Mouse (Mus musculus) intestine, embryonic 15.5 days (tissue): ENCODE measurements around the gene Pnpla2. TPM values are rescaled to one million over a fixed set of nuclear protein-coding genes. Genes with fewer than 3 reads are reported as not detected.

Experiments
- ATAC-seq: fragments of 200-750 bp; cut with Nextera tagmentation; 2 replicates; pipeline ENCODE4 v1.8.0; 2017; ENCODE audit warnings: moderate TSS enrichment, moderate library complexity
- H3K27ac ChIP-seq: fragments of 300-500 bp; sonication (generic); 2 replicates; pipeline ENCODE4 v1.5.1; 2015; ENCODE audit warnings: mild to moderate bottlenecking, inconsistent platforms
- H3K27me3 ChIP-seq: fragments of 300-500 bp; sonication (generic); replicated peaks from 2 replicates; pipeline ENCODE4 v1.6.1; 2015; ENCODE audit warnings: inconsistent platforms
- H3K36me3 ChIP-seq: fragments of 300-500 bp; sonication (generic); 2 replicates; pipeline ENCODE4 v1.6.1; 2015; ENCODE audit warnings: inconsistent platforms
- H3K4me1 ChIP-seq: fragments of 300-500 bp; sonication (generic); replicated peaks from 2 replicates; pipeline ENCODE4 v1.6.1; 2015; ENCODE audit warnings: inconsistent platforms
- H3K4me2 ChIP-seq: fragments of 300-500 bp; sonication (generic); replicated peaks from 2 replicates; pipeline ENCODE4 v1.6.1; 2015; ENCODE audit warnings: mild to moderate bottlenecking, inconsistent platforms
- H3K4me3 ChIP-seq: fragments of 300-500 bp; sonication (generic); replicated peaks from 2 replicates; pipeline ENCODE4 v1.5.1; 2015; ENCODE audit warnings: inconsistent platforms
- H3K9ac ChIP-seq: fragments of 300-500 bp; sonication (generic); 2 replicates; pipeline ENCODE4 v1.6.1; 2015; ENCODE audit warnings: inconsistent platforms
- H3K9me3 ChIP-seq: fragments of 300-500 bp; sonication (generic); 2 replicates; pipeline ENCODE4 v1.6.1; 2016; ENCODE audit warnings: inconsistent platforms
- WGBS: fragments of 180-500 bp; shearing (Covaris S2); methylation state at CpG from one replicate; pipeline ENCODE4 v1.1.7; 2015; 5-methylcytosine and 5-hydroxymethylcytosine counted together
- polyA plus RNA-seq: library from polyadenylated mRNA; unstranded; fragments of >200 nt; fragmentation: Nextera tagmentation; extraction: Ambion mirVana; gene quantifications from 2 replicates; pipeline ENCODE4 v1.2.1, GENCODE M21; 2015

Gene Pnpla2
- polyA plus RNA-seq, 1 experiment from 2014 or later: 35.1 TPM

DNA sequence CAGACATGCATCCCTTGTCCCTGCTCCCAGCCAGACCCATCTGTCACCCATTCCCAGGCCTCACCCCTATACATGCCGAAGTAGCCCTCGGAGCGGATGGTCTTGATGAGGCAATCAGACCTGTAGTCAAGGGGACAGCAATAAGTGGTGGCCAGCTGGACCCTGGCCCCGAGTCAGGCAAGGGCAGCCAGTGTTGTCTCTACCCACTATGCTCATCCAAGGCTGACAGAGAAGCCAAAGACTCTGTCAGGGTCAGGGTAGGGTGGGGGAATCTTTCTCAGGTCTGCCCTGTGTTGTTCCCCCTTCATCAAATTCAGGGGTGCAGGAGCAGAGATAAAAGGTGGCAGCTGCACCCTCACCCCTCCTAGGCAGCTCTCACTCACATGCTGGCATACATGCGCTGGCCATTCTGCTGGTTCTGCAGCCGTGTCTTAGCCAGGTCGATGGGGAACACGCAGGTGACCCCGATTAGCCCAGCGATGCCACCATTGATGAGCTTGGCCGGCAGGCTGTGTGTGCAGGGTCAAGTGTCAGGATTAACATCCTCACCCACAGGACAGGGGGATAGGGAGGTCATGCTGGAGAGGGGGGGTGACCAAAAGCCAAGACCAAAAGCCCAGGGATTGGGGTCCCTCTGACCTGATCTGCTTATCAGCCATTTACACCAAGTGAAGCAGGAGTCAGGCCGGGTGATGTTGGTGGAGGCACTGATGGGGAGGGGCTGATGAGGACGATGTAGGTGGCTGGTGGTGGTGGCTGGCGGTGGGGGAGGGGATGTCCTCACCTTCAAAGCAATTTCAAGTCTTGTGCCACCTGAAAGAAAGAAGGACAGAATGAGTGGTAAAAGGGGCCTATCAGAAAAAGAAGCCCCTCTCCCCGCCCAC is 21.2 kb upstream of the Pnpla2 start:
- Histone ChIP-seq H3K4me3 (peak overlapping the region; percentile 36), H3K4me1 (peaks cover 40% of the 10 kb centered on the region), H3K36me3 (peaks cover 28% of the 10 kb centered on the region; the same call in 1 of the 2 replicates), H3K9ac (peak overlapping the region; percentile 56), H3K27me3 (no peaks in the 10 kb centered on the region), H3K9me3 (no peaks in the 10 kb centered on the region), H3K27ac (no peak overlapping the region), H3K4me2 (peak overlapping the region; percentile 94)
- WGBS: 70% methylated on average over 15 of the region's 15 CpGs
- no peak for ATAC-seq

DNA sequence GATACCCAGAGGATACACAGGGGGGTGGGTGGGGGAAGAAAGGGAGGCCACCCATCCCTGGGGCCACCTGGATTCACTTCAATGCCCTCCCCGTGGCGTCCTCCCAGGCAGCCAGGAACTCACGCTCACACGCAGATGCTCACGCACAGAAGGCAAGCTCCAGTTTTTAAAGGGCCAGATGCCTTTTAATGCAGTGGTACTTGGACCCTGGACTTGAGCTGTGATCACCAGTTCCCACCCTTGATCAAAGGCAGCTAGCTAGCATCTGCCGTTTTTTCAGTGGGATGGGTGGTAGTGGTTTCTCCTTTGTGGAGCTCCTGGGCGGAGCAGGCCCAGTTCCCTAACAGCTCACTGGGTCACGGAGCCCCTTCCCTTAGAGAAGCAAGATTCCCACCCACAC is 20.5 kb upstream of the Pnpla2 start:
- Histone ChIP-seq H3K27ac (no peak overlapping the region), H3K4me2 (peak overlapping the region; percentile 94), H3K4me1 (peaks cover 37% of the 10 kb centered on the region), H3K4me3 (peak overlapping the region; percentile 36), H3K9me3 (no peaks in the 10 kb centered on the region), H3K27me3 (no peaks in the 10 kb centered on the region), H3K36me3 (peaks cover 28% of the 10 kb centered on the region; the same call in 1 of the 2 replicates), H3K9ac (peak overlapping the region; percentile 56)
- no peak for ATAC-seq
- 10% methylated on average over 8 of the region's 8 CpGs for WGBS

DNA sequence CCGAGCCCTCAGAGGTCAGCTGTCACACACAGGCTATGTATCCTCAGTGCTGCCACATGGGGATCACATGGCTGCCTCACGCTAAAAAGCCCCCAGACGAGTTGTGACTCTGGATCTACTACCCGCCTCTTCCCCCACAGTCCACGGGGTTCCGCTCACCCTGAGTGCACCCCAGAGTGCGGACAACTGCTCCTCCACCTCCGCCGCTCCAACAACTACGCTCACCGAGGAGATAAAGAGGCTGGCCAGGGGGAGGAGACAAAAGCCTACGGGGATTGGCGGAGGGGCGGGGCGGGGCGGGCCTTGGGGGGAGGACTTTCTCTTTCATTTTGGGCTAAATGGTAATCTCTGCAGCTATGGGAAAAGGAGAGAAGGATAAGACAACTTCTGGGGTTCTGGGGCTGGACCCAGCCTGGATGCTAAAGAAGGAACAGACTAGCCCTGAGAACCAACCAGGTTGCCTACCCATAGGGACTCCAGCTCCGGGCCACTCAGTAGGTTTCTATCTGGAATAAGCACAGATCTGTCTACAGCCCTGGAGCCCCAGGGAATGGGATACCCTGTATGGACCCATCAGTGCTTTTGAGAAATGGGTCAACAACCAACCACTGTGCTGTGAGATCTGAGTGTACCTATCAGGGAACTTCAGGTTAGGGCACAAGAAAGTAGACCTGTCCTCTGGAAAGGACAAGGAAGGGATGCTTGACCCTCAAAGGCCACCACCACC is 19.7 kb upstream of the Pnpla2 start:
- H3K36me3 ChIP-seq: peaks cover 28% of the 10 kb centered on the region; the same call in 1 of the 2 replicates
- peaks cover 34% of the 10 kb centered on the region for H3K4me1 ChIP-seq
- peak overlapping the region; percentile 36 for H3K4me3 ChIP-seq
- peak; percentile 46 for ATAC-seq
- H3K27ac ChIP-seq: peak overlapping the region; percentile 11; the same call in 1 of the 2 replicates
- H3K9me3 ChIP-seq: no peaks in the 10 kb centered on the region
- WGBS: 5% methylated on average over 17 of the region's 17 CpGs
- peak overlapping the region; percentile 94 for H3K4me2 ChIP-seq
- H3K27me3 ChIP-seq: no peaks in the 10 kb centered on the region
- H3K9ac ChIP-seq: peak overlapping the region; percentile 56

DNA sequence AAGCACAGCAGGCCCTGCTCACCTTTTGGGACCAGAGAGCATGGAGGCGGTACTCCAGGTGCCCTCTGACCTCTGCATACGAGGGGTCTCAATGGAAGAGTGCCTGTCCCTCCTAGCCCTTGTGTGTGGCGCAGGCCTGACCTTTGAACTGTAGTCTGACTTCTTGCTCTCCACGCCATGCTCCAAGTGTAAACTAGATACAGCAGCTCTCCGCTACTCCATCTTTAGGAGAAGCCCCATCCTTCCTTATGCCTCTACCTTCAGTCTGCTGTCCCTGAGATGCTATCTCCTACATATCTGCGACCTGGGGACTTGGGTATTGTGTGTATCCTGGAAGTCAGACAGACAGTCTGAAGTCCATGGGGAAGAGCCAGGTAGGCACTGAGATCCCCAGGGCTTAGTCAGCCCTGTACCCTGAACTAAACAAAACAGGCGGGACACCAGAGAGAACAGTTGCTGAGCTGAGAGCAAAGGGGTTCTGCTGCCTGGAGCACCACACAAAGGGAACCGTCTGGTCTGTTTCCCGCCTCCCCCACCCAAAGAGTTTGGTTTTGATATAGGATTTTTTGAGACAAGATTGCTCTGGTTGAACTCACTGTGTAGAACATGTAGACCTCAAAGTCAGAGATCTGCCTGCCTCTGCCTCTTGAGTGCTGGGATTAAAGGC is 19.0 kb upstream of the Pnpla2 start:
- Histone ChIP-seq H3K36me3 (peaks cover 25% of the 10 kb centered on the region; the same call in 1 of the 2 replicates), H3K9me3 (no peaks in the 10 kb centered on the region), H3K27ac (peak overlapping the region; percentile 11; the same call in 1 of the 2 replicates), H3K27me3 (no peaks in the 10 kb centered on the region), H3K4me2 (peak overlapping the region; percentile 94), H3K4me3 (no peak overlapping the region), H3K4me1 (peaks cover 38% of the 10 kb centered on the region), H3K9ac (no peak overlapping the region)
- no peak for ATAC-seq
- WGBS: 72% methylated on average over 9 of the region's 9 CpGs

DNA sequence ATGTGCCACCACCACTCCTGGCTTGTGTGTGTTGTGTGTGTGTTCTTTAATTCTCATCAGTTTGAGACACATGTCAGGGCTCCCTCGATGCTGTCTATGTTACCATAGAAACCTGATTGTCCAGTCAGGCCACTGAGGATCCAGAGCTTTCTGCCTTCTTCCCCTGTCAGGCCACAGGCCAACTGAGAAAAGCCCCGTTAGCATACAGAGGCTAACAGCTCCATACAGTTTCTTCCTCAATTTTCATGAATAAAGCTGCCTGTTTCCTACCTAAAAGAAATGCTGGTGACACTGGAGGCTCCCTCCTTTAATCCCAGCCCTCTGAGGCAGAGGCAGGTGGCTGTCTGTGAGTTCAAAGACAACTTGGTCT is 18.5 kb upstream of the Pnpla2 start:
- Histone ChIP-seq H3K4me1 (peaks cover 42% of the 10 kb centered on the region), H3K27ac (no peak overlapping the region), H3K27me3 (no peaks in the 10 kb centered on the region), H3K9ac (peak overlapping the region; percentile 73; the same call in 1 of the 2 replicates), H3K4me3 (peak overlapping the region; percentile 60), H3K4me2 (peak overlapping the region; percentile 94), H3K9me3 (no peaks in the 10 kb centered on the region), H3K36me3 (peaks cover 20% of the 10 kb centered on the region; the same call in 1 of the 2 replicates)
- ATAC-seq: no peak
- WGBS: 63% methylated on average over 2 of the region's 2 CpGs

DNA sequence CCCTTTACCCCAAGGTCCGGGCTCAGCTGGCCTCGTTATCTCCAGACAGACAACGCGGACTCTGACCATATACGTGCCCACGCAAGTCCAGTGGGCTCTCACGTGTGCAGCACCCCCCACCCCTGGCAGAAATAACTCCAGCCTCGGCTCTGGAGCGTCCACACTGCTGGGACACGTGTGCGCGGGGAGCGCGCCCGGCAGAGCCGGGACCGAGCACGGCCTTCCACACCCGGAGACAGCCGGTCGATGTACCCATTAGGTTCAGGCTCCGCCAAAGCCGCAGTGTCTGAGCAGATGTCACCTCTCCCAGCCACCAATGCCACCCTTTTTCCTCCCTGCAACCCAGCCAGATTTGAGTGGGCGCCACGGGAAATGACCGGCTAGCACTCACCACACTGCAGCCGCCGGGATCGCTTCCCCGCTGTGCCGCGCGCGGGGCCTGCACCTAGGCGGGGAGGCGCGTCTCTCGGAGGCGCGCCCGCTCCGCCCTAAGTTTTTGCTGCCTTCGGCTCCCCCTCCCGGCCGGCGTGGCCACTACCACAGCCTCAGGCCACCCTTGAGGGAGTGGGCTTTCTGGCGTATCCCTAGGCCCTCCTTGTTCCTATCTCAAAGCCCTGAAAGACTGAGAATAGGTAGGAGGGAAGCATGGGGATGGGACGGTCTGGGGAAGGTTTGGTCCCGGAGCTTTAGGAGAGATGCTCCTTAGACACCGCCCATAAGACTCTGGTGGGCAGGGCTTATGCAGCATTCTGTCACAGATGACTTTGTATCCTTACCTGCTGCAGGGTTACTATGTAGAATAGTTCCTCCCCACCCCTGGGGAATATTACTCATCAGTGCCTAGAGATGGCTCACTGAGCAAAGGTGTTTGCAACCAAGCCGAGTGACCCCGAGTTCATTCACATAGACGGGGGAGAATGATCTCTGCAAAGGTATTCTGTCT is 17.5 kb upstream of the Pnpla2 start, which contains the start of gene Slc25a22:
Gene Slc25a22, minus strand, starts transcription at position 715 of the 943 bp plus-strand sequence.
- Histone ChIP-seq H3K9ac (peak within 1 kb of the TSS; percentile 73), H3K4me2 (peak within 1 kb of the TSS; percentile 94), H3K4me3 (peak within 1 kb of the TSS; percentile 60), H3K27ac (peak within 1 kb of the TSS; percentile 64; the same call in 1 of the 2 replicates), H3K9me3 (no peaks in the 10 kb centered on the region), H3K4me1 (peaks cover 50% of the 10 kb centered on the region), H3K36me3 (peaks cover 11% of the 10 kb centered on the region; the same call in 1 of the 2 replicates), H3K27me3 (no peaks in the 10 kb centered on the region)
- 6% methylated on average over 52 of the region's 53 CpGs for WGBS
- peak; percentile 87 for ATAC-seq

DNA sequence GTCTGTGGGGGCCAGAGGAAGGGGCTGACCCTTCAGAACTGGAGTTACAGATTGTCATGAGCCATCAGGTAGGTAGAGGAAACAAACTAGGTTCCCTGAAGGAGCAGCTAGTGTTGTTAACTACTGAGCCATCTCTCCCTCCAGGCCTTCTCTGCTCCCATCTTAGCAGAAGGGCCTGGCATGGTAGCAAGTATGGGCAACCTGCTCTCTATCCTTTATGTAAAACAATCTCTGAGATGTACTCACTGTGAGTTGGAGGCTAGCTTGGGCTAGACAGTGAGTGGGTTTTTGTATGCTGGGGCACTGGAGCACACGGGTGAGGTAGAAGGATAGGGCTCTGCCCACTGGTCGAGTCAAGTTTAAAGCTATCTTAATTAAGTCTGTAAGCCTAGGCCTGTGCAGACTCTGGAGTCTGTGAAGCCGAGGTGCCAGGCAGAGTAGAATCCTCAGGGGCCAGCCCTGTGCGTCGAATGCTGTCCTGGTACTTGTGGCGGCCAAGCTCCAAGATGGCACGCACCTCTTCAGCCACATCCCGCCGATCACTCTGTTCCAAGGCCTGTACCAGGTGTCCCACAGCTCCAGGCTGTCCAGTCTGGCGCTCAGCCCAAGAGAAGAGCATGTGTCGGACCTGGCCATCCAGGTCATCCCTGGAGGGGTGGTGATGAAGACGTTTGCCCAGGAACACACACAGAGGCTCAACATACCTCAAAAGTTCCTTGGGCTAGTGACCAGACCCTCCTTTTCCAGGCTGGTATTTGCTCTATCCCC is 16.6 kb upstream of the Pnpla2 start:
- Histone ChIP-seq H3K4me2 (no peak overlapping the region), H3K27ac (no peak overlapping the region), H3K9me3 (no peaks in the 10 kb centered on the region), H3K9ac (no peak overlapping the region), H3K4me1 (peaks cover 59% of the 10 kb centered on the region), H3K36me3 (0 out of 2 replicates have a peak, but pooled peaks cover 8% of the 10 kb centered on the region), H3K4me3 (no peak overlapping the region), H3K27me3 (no peaks in the 10 kb centered on the region)
- ATAC-seq: no peak
- WGBS: 92% methylated on average over 12 of the region's 12 CpGs

DNA sequence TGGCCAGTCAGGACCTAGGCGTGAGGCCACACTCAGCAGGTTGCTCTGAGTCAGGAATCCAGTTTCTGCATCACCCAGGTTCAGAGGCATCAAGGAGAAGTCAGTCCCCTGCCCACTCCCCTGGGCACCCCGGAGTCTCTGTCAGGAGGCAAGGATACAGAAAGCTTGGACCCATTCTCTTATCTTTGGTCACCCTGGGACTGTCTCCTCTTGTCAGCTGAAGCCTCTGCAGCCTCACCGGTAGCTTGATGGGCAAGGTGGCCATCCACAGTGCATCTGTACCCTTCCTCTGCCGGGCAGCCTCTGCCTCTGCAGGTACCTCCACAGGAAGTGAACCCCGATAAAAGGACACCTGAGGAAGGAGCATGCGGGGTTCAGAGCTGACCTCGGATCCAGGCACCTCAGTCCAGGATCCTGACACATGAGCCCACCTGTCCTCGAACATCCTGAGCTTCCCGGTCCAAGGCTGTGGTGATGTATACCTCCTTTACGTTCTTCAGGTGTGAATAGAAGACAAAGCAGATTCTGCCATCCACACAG is 15.8 kb upstream of the Pnpla2 start:
- Histone ChIP-seq H3K9ac (no peak overlapping the region), H3K4me2 (no peak overlapping the region), H3K27me3 (no peaks in the 10 kb centered on the region), H3K27ac (no peak overlapping the region), H3K4me1 (peaks cover 55% of the 10 kb centered on the region), H3K4me3 (no peak overlapping the region), H3K36me3 (0 out of 2 replicates have a peak, but pooled peaks cover 2% of the 10 kb centered on the region), H3K9me3 (no peaks in the 10 kb centered on the region)
- ATAC-seq: no peak
- 95% methylated on average over 10 of the region's 10 CpGs for WGBS

DNA sequence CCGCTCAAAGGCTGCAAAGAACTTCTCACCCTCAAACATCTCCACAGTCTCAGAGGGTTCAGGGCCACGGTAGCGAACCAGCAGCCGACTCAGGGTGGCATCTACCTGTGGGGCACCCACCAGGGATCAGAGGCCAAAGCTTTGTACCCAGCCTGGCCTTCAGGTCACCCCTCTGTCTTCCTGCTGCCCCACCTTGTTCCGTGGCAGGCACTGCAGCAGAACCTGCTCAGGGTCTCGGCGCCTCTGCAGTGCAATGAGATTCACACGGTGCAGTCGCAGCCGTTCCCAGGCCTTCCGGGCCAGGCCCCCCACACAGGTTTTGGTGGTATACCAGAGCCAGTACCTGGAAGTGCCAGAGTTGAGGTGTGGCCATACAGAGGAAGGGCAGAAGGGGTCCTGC is 15.2 kb upstream of the Pnpla2 start:
- Histone ChIP-seq H3K9me3 (no peaks in the 10 kb centered on the region), H3K27me3 (no peaks in the 10 kb centered on the region), H3K4me1 (peaks cover 49% of the 10 kb centered on the region), H3K36me3 (0 out of 2 replicates have a peak, but pooled peaks cover 2% of the 10 kb centered on the region), H3K4me3 (no peak overlapping the region), H3K9ac (no peak overlapping the region), H3K4me2 (no peak overlapping the region), H3K27ac (no peak overlapping the region)
- WGBS: 96% methylated on average over 11 of the region's 11 CpGs
- no peak for ATAC-seq

DNA sequence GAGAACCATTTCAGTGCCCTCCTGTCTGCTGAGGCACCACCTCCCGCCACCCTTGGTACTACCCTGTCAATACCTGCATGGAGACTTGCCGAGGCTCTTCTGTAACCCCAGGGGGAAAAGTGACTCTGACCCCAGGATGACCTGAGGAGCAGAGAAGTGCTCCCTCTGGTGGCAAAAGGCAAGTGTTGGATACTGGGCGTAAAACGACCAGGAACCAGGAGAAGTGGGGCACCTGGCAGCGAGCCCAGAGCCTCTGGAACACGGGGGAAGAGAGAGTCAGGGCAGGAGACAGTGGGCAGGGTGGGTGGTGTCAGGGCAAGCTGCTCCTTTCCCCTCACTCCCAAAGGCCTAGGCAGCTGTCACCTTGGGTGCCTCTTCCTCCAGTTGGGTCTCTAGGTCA is 14.4 kb upstream of the Pnpla2 start:
- H3K27ac ChIP-seq: no peak overlapping the region
- no peak overlapping the region for H3K9ac ChIP-seq
- H3K9me3 ChIP-seq: no peaks in the 10 kb centered on the region
- 0 out of 2 replicates have a peak, but pooled peaks cover 2% of the 10 kb centered on the region for H3K36me3 ChIP-seq
- no peak overlapping the region for H3K4me2 ChIP-seq
- peaks cover 42% of the 10 kb centered on the region for H3K4me1 ChIP-seq
- H3K27me3 ChIP-seq: no peaks in the 10 kb centered on the region
- ATAC-seq: no peak
- WGBS: 26% methylated on average over 6 of the region's 6 CpGs
- no peak overlapping the region for H3K4me3 ChIP-seq
